Mouse (Mus musculus) heart, postnatal 10 days (tissue): ENCODE data around the gene Igsf21. TPM values are rescaled to one million over a fixed set of nuclear protein-coding genes. Genes with fewer than 3 reads are reported as not detected.

Experiments
- DNase-seq, 2 experiments: peaks; one replicate each; pipeline ENCODE4 v3.0.0; 2021
- intact Hi-C: fragments of 180-260 bp; cut with DNase I; formaldehyde crosslinking; loops from one replicate; pipeline ENCODE4 v1.15.1; 2025
- total RNA-seq, 2 experiments: library from RNA; stranded (reverse); gene quantifications; 2 replicates each; pipeline ENCODE4 v1.2.3; 2021

The Igsf21 gene
- 1 to 10 TPM in 1 of 2 experiments, under 1 TPM in 1; 0.25 to 1.0 TPM for total RNA-seq

- intact Hi-C loops, result no loop called here
These were observed at the start of gene Igsf21 for GRCm38 (mm10) chr4:140246180-140247005. Igsf21 (minus strand) TSS chr4:140246784.

GRCm38 (mm10) chr4:140285726-140286316 lies 39.2 kb upstream of the Igsf21 start:
- intact Hi-C loops, result no loop called here
- DNase-seq, result no peak

More at GRCm38 (mm10) chr4:140246180-140247005, at the start of gene Igsf21:
- DNase-seq, result peak in 1 of 2 experiments; percentile 16

GRCm38 (mm10) chr4:140283398-140283797 lies 36.8 kb upstream of the Igsf21 start:
- intact Hi-C loops, result no loop called here
- DNase-seq, result peak; percentile 60 to 71

- no peak for DNase-seq
These were observed 31.7 kb upstream of the Igsf21 start for GRCm38 (mm10) chr4:140278269-140278668.

DNA sequence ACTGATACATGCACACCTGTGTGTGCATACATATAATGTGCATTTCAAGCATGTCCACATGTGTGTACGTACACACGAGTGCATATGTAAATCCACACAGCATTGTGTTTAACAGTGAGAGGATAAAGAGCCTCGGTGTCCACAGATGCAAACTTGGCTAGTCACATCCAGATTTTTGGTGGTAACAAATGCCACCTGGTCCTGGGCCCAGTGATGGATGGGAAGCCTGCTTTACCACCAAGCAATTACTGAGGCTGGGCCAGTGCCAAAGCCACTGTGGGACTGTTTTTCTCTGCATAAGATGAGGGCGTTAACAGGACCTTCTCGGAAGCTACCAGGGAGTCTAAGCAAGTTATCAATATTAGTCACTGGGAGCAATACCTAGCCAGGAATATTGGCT lies 25.3 kb upstream of the Igsf21 start:
- intact Hi-C loops, result no loop called here
- DNase-seq, result no peak

More at GRCm38 (mm10) chr4:140278269-140278668, 31.7 kb upstream of the Igsf21 start:
- intact Hi-C loops, result no loop called here

DNA sequence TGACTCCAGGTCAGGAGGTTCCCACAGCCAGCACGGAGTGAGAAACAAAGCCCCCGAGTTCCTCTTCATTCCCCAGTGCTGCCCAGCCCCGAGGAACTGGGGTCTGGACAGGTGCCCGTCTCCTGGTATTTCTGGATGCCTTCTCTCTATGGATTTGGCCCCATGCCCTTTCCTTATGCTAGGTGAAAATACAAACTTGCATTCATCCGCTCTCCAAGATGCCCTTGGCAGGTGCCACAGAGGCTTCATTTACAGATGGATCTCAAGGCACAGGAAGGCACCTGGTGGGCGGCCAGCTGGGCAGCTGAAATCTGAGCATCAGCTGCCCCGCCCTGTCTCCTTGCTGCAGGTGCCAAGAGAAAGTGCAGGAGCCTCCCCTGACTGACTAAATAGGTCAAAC lies 23.9 kb upstream of the Igsf21 start:
- no peak for DNase-seq
- intact Hi-C loops, result no loop called here

GRCm38 (mm10) chr4:140269184-140269840 lies 22.7 kb upstream of the Igsf21 start:
- DNase-seq, result no peak
- intact Hi-C loops, result no loop called here

GRCm38 (mm10) chr4:140267835-140268234 lies 21.3 kb upstream of the Igsf21 start:
- DNase-seq, result no peak
- intact Hi-C loops, result no loop called here

DNA sequence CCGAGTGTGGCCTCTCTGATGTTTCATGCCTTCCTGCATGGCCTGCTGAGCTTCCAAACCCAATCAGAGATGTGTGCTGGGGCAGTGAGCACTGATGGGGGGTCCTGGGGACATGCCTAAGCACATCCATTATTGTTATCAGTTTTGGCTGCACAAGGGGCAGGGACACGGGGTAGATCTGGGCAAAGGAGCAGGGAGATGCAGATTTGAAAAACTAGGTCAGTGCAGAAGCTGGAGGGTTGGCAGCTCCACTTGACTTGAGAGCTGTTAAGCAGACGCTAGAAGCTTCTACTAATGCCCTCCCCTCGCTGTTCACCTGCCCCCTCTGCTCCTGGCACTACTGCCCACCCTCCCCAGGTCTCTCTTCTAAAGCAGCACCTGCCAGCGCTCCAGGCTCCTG lies 20.5 kb upstream of the Igsf21 start:
- DNase-seq, result no peak
- intact Hi-C loops, result no loop called here

GRCm38 (mm10) chr4:140258968-140259367 lies 12.4 kb upstream of the Igsf21 start:
- DNase-seq, result peak; percentile 64 to 75
- intact Hi-C loops, result loop anchor here (10.0 kb wide), 1 partner anchor 384 kb away; no protein-coding TSS in a partner anchor

GRCm38 (mm10) chr4:140252369-140252768 lies 5.8 kb upstream of the Igsf21 start:
- peak; percentile 8 to 27 for DNase-seq
- intact Hi-C loops, result loop anchor here (5.0 to 10.0 kb wide), 2 partner anchors 295 to 378 kb away; no protein-coding TSS in a partner anchor

DNA sequence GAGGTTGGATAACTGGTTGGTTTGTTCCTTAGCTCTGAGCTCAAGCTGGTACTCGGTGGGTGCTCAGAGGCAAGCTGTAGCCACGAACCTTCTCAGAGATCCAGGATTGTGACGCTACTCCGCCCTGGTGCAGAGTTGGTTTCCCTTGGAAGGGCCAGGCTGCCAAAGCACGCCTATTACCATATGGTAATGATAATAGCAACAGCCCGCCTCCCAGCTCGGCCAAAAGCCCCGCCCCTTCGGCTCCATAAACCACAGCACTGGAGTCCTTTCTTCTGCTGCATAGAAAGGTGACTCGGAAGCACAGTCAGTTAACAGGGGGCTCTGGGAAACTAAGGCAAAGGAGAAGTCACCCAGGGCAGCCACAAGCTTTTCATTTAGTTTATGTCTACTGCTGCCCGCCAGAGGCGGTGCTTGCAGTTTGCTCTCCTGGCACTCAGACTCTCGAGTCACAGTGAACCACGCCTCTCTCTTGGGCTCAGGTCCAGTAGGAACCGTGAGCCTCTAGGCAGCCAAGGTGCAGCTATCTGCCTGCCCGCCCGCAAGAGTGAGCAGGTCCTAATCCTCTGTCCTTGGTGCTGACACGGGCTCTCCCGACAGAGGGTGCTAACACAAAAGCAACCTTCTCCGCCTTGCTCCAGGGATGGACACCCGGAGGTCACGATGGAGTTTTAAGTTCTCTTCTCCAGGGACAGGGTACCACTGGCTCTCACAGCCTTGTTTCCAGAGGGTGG lies 2.6 kb upstream of the Igsf21 start:
- intact Hi-C loops, result no loop called here
- peak; percentile 46 to 56 for DNase-seq

DNA sequence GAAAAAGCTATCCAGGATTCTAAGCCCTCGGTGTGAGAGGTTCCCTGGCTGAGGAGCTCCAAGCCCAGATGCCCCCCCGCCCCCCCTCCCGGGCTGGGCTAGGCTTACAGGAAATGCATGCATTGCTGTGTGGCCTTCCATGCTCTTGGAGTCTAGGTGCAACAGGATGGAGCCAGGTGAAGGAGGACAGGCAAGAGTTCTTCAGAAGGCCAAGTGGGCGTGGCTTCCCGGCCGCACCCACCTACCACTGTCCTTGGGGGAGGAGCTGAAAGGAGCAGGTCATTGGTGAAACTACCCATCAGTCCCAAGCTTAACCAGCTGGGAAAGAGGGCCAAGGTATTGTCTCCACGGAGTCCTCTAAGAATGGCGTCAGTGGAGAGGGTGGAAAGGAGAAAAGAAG lies 1.8 kb upstream of the Igsf21 start:
- intact Hi-C loops, result no loop called here

DNA sequence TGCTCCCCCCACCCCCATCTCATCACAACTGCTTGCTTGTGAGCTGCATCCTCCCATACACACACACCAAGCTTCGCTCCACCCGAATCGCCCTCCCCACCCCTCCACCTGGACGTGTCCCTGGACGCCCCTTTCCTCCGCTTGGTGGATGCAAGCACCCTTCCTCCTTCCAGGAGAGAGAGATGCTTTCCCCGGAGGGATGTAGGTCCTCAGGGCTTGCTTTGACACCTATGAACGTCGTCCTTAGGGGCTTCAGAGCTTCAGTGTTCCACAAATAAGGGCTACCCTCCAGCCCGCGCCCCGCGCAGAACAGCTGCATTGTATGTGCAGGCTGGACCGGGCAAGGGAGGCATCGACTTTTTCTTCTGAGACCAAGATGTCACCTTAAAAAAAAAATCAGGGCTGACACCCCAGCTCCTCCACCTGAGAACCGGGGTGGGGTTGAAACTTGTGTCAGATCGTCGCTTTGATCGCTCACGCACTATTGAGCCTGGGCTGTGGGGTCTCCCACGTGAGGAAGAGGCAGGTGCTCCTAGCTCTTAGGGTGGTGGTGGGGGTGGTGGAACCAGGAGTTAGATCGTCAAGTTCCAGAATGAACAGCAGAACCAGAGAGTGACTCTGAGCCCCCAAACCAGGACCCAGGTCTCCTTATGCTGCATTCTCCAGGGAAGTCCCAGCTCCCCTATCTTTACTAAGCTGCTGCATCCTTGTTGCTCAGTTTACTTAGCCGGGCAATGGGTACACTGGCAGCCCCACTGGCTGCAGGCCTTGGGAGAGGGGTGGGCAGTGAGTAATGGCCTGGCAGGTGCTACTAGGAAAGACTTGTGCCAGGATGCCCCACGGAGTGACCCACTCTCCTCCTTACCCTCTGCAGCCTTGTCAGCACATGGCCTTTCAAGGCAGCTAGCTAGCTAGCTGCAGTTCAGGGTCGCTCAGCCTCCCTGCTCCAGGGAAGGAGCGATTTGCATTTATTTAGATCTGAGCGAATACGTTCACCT lies 721 bp upstream of the Igsf21 start:
- intact Hi-C loops, result no loop called here
- no peak for DNase-seq

More for the DNA sequence above, 1.8 kb upstream of the Igsf21 start:
- DNase-seq, result no peak

- DNase-seq, result no peak
- intact Hi-C loops, result no loop called here
These were observed 1.1 kb downstream of the Igsf21 start for GRCm38 (mm10) chr4:140245286-140246179.

- no peak for DNase-seq
- intact Hi-C loops, result no loop called here
These were observed 1.7 kb downstream of the Igsf21 start for GRCm38 (mm10) chr4:140244835-140245234.

DNA sequence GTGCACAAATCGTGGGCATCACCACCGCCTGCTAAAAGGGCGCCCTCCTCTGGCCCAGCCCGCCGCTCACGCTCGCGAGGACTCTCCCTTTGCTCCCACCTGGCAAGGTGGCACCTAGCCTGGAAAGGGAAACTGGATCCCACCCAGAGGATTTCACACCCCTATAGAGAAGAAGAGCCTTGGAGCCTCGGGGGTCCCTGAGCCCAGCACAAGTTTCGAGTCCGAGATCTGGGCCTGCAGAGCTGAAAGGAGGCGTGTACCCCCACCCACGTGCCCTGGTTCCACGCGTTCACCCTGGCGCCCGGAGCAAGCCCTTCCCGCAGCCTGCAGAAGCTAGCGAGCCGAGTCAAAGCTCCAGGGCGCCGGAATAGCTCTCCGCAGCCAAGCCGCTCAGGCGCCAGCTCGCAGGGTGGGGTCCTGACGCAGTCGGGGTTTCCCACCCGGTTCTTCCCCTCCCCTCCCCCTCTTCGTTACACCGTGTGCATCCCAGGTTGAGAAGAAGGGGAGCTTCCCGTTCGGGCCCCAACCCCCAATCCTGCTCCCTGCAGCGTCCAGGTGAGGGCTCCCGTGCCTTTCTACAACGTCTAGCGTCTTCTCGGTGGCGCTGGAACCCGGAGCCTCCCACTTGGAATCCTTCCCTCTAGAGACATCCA lies 2.3 kb downstream of the Igsf21 start:
- no peak for DNase-seq
- intact Hi-C loops, result no loop called here

GRCm38 (mm10) chr4:140243231-140243630 lies 3.4 kb downstream of the Igsf21 start:
- DNase-seq, result no peak
- intact Hi-C loops, result no loop called here
